Mouse (Mus musculus) adrenal gland (tissue): ENCODE results near the gene Igfbp5.

Experiments
- intact Hi-C: fragments of 180-260 bp; cut with DNase I; formaldehyde crosslinking; loops from one replicate; pipeline ENCODE4 v1.15.1; 2025

The Igfbp5 gene

DNA sequence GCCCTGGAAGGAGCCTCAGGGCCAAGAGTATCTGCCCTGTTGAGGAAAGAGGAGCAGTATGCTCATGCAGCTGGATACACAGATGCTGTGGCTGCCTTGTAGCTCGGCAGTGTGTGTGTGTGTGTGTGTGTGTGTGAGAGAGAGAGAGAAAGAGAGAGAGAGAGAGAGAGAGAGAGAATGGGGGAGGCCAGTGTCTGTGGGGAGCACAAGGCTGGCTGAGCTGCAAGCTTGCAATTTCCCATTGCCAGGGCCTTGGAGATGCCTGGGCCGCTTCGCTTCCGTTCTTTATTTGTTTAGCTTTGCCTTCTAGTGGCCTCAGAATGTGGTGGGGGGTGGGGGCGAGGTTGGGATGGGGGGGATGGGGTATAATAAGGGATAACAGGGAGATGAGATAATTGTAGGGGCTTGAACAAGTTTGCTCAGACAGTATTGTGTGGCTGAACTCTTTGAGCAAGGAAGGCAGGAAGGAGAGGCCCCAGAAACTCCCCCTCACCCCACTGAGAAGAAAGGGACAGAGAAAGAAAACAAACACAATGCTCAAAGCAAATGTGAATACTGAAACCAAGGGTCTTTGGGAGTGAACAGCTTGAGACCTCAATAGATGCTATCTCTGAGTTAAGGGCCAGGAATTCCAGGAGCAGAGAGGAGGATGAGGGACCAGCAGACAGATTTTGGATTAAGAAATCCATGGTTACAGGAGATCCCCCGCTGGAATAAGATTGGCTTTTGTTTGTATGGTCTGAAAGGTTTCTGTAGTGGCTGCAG, 60.9 kb downstream of the Igfbp5 start:
- intact Hi-C loops: no loop called here

DNA sequence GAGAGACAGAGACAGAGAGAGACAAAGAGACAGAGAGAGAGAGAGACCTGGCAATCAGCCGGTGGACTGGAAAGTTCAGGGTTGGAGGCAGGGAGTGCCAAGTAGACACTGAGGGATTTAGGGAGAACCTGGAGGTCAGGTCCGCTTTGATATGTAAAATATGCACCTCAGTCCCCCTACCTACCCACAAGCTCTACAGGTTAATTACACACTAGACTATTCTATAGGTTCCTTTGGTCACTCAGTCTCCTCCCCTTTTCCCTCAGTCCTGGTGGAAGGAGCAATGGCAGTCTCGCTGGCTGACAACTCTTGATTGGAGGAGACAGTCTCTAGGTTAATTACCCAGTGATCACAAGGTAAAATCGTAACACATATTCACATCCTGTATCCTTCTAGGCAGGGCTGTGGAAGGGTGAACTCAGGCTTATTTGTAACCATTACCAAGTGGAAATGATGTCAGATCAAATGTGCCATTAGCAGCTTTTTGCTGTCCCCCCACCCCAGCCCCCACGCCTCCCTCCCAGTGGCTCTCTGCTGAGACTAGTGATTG, 61.5 kb downstream of the Igfbp5 start:
- intact Hi-C loops: no loop called here

DNA sequence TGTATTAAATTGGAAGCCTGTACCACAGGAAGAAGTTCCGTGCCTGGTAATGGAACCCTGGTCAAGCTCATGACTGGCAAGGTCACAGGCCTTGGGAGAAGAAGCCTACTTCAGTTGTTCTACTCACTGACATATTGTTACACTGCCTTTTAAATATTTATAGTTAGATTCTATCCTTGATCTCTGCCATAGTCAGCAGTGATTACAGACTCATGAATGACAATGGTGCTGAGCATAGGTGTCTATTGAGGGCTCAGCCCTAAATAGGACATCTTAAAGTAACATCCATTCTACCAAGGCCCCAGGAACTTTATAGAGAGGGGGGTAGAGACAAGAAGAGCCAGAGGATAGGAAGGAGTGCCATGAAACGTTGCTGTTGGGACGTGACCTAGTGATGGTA, 63.6 kb downstream of the Igfbp5 start:
- intact Hi-C loops: no loop called here

DNA sequence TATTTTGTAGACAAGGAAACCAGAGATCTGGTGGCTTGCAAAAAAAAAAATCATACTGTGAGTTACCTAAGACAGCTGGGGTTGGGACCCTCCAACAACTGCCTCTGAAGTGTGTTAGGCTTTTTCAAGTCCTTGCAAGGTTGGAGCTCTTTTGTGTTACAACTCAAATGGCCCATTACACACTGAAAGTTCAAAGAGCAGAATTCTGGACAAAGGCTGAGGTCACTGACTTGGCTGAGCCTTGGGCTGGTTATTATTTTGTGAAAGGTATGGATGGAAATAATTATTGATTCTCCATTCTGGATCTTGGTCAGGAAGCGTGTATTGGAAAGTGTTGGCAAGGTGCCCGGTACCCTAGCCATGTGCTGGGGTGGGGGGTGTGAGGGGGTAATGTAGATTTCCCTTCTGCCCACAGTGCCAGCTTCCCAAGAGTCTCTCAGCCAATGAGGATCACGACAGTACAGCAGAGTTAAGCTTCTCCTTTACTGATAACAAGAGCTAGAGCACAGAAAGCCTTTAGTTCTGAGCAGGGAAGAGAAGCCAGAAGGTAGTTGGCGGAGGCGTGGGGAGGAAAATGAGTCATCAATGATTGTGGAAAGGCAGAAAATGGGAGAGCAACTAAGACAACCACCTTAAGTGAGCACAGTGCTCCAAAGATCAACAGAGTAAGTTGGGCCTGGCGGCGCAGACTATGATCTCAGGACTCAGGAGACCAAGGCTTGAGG, 64.6 kb downstream of the Igfbp5 start:
- intact Hi-C loops: no loop called here

DNA sequence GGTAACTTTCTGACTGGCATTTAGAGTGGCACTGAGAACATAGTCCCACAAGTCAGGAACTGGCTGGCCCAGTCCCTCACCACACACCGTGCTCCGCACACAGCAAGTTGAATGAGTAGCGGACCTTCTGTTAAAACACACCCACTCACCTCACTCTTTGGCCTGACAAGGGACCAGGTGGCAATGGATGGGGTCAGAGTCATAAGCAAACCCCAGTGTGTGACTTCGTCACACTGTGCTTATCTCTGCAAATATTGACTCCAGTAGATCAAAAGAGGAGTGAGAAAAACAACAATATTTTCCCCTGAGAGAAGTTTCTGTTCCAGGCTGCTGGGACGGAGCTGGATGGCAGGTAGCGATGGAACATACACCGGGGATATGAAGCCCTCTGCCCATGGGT, 65.4 kb downstream of the Igfbp5 start:
- intact Hi-C loops: no loop called here
